Mouse (Mus musculus): ENCODE measurements around the gene Arhgap25. TPM values are rescaled to one million over a fixed set of nuclear protein-coding genes. Genes with fewer than 3 reads are reported as not detected.

Arhgap25 gene
- polyA plus RNA-seq (2015; fragmentation: Illumina TruSeq; extraction: RNeasy Lipid Tissue Mini Kit (QIAGEN cat#74804); ENCODE audit: insufficient read depth, low replicate concordance), result 101 TPM

GRCm38 (mm10) chr6:87532953-87533710 is at the start of gene Arhgap25:
TSS of gene Arhgap25 (minus strand) at chr6:87533259.

GRCm38 (mm10) chr6:87428487-87429044 is 104.5 kb downstream of the Arhgap25 start, which contains the start of gene Bmp10:
TSS of gene Bmp10 (plus strand) at chr6:87428994.

Other genes with a start within 250 kb of the Arhgap25 start
- gene Antxr1, start 197.4 kb downstream of the Arhgap25 start, polyA plus RNA-seq (2015; fragmentation: Illumina TruSeq; extraction: RNeasy Lipid Tissue Mini Kit (QIAGEN cat#74804); ENCODE audit: insufficient read depth, low replicate concordance), result 22.3 TPM
- not detected for gene Gkn1, start 182.3 kb downstream of the Arhgap25 start, polyA plus RNA-seq (2015; fragmentation: Illumina TruSeq; extraction: RNeasy Lipid Tissue Mini Kit (QIAGEN cat#74804); ENCODE audit: insufficient read depth, low replicate concordance)
- not detected for gene Gkn2, start 159.9 kb downstream of the Arhgap25 start, polyA plus RNA-seq (2015; fragmentation: Illumina TruSeq; extraction: RNeasy Lipid Tissue Mini Kit (QIAGEN cat#74804); ENCODE audit: insufficient read depth, low replicate concordance)
- not detected for gene Gkn3, start 144.3 kb downstream of the Arhgap25 start, polyA plus RNA-seq (2015; fragmentation: Illumina TruSeq; extraction: RNeasy Lipid Tissue Mini Kit (QIAGEN cat#74804); ENCODE audit: insufficient read depth, low replicate concordance)
- gene Bmp10, start 104.3 kb downstream of the Arhgap25 start, polyA plus RNA-seq (2015; fragmentation: Illumina TruSeq; extraction: RNeasy Lipid Tissue Mini Kit (QIAGEN cat#74804); ENCODE audit: insufficient read depth, low replicate concordance), result not detected
- gene Prokr1, start 57.5 kb upstream of the Arhgap25 start, polyA plus RNA-seq (2015; fragmentation: Illumina TruSeq; extraction: RNeasy Lipid Tissue Mini Kit (QIAGEN cat#74804); ENCODE audit: insufficient read depth, low replicate concordance), result 0.77 TPM
- 11.1 TPM for gene Aplf, start 138.9 kb upstream of the Arhgap25 start, polyA plus RNA-seq (2015; fragmentation: Illumina TruSeq; extraction: RNeasy Lipid Tissue Mini Kit (QIAGEN cat#74804); ENCODE audit: insufficient read depth, low replicate concordance)
- 1.9 TPM for gene Efcc1, start 197.6 kb upstream of the Arhgap25 start, polyA plus RNA-seq (2015; fragmentation: Illumina TruSeq; extraction: RNeasy Lipid Tissue Mini Kit (QIAGEN cat#74804); ENCODE audit: insufficient read depth, low replicate concordance)
- gene Gp9, start 244.8 kb upstream of the Arhgap25 start, polyA plus RNA-seq (2015; fragmentation: Illumina TruSeq; extraction: RNeasy Lipid Tissue Mini Kit (QIAGEN cat#74804); ENCODE audit: insufficient read depth, low replicate concordance), result 1.3 TPM

Measured in spleen, adult 10 weeks (tissue).